Mouse (Mus musculus) stomach, embryonic 15.5 days (tissue): ENCODE data around the gene Khdrbs2. TPM values are rescaled to one million over a fixed set of nuclear protein-coding genes. Genes with fewer than 3 reads are reported as not detected.

ENCODE experiments used
- ATAC-seq: fragments of 200-750 bp; cut with Nextera tagmentation; 2 replicates; pipeline ENCODE4 v1.8.0; 2017; ENCODE audit warnings: low read depth, moderate number of reproducible peaks, moderate TSS enrichment; ENCODE audit not compliant: insufficient read depth, low FRiP score
- H3K27ac ChIP-seq: fragments of 300-500 bp; sonication (generic); 2 replicates; pipeline ENCODE4 v1.5.1; 2015; ENCODE audit warnings: mild to moderate bottlenecking, inconsistent platforms
- H3K27me3 ChIP-seq: fragments of 300-500 bp; sonication (generic); replicated peaks from 2 replicates; pipeline ENCODE4 v1.6.1; 2015; ENCODE audit warnings: inconsistent platforms
- H3K36me3 ChIP-seq: fragments of 300-500 bp; sonication (generic); 2 replicates; pipeline ENCODE4 v1.6.1; 2015; ENCODE audit warnings: inconsistent platforms
- H3K4me1 ChIP-seq: fragments of 300-500 bp; sonication (generic); 2 replicates; pipeline ENCODE4 v1.6.1; 2015; ENCODE audit warnings: inconsistent platforms
- H3K4me2 ChIP-seq: fragments of 300-500 bp; sonication (generic); 2 replicates; pipeline ENCODE4 v1.6.1; 2015; ENCODE audit warnings: mild to moderate bottlenecking, inconsistent platforms
- H3K4me3 ChIP-seq: fragments of 300-500 bp; sonication (generic); replicated peaks from 2 replicates; pipeline ENCODE4 v1.5.1; 2015; ENCODE audit warnings: inconsistent platforms
- H3K9ac ChIP-seq: fragments of 300-500 bp; sonication (generic); 2 replicates; pipeline ENCODE4 v1.6.1; 2015; ENCODE audit warnings: inconsistent platforms
- H3K9me3 ChIP-seq: fragments of 300-500 bp; sonication (generic); 2 replicates; pipeline ENCODE4 v1.6.1; 2016; ENCODE audit warnings: inconsistent platforms
- WGBS: fragments of 180-500 bp; shearing (Covaris S2); methylation state at CpG from one replicate; pipeline ENCODE4 v1.1.7; 2015; 5-methylcytosine and 5-hydroxymethylcytosine counted together
- polyA plus RNA-seq: library from polyadenylated mRNA; unstranded; fragments of >200 nt; fragmentation: Nextera tagmentation; extraction: Ambion mirVana; gene quantifications from 2 replicates; pipeline ENCODE4 v1.2.1, GENCODE M21; 2015

Khdrbs2 gene
- 3.6 and 4.6 TPM in 2 replicates for polyA plus RNA-seq

- Histone ChIP-seq H3K4me3 (peak within 1 kb of the TSS; percentile 50), H3K9ac (peak within 1 kb of the TSS; percentile 10; the same call in 1 of the 2 replicates), H3K4me1 (0 out of 2 replicates have a peak, but pooled peaks cover 4% of the 10 kb centered on the region), H3K27ac (no peak within 1 kb of the TSS), H3K4me2 (peak within 1 kb of the TSS; percentile 92), H3K27me3 (no peaks in the 10 kb centered on the region), H3K36me3 (no peaks in the 10 kb centered on the region), H3K9me3 (no peaks in the 10 kb centered on the region)
- ATAC-seq = peak; percentile 99
- WGBS = under 1% methylated on average over 53 of the region's 53 CpGs
Observed at GRCm38 (mm10) chr1:32172506-32173239, at the start of gene Khdrbs2. Khdrbs2 (plus strand) TSS chr1:32172714.

- Histone ChIP-seq H3K27ac (no peak overlapping the region), H3K9ac (no peak overlapping the region), H3K27me3 (no peaks in the 10 kb centered on the region), H3K4me3 (no peak overlapping the region), H3K4me1 (0 out of 2 replicates have a peak, but pooled peaks cover 4% of the 10 kb centered on the region), H3K9me3 (no peaks in the 10 kb centered on the region), H3K4me2 (no peak overlapping the region), H3K36me3 (no peaks in the 10 kb centered on the region)
- WGBS = 57% methylated on average over 5 of the region's 5 CpGs
- ATAC-seq = no peak
Observed at GRCm38 (mm10) chr1:32174566-32174965, 2.1 kb downstream of the Khdrbs2 start.

GRCm38 (mm10) chr1:32199664-32200260 lies 27.2 kb downstream of the Khdrbs2 start:
- no peak overlapping the region for H3K9ac ChIP-seq
- H3K4me1 ChIP-seq = no peaks in the 10 kb centered on the region
- no peak overlapping the region for H3K4me2 ChIP-seq
- H3K9me3 ChIP-seq = no peaks in the 10 kb centered on the region
- H3K27me3 ChIP-seq = no peaks in the 10 kb centered on the region
- H3K4me3 ChIP-seq = no peak overlapping the region
- 84% methylated on average over 1 of the region's 1 CpGs for WGBS
- H3K27ac ChIP-seq = no peak overlapping the region
- H3K36me3 ChIP-seq = no peaks in the 10 kb centered on the region
- no peak for ATAC-seq

DNA sequence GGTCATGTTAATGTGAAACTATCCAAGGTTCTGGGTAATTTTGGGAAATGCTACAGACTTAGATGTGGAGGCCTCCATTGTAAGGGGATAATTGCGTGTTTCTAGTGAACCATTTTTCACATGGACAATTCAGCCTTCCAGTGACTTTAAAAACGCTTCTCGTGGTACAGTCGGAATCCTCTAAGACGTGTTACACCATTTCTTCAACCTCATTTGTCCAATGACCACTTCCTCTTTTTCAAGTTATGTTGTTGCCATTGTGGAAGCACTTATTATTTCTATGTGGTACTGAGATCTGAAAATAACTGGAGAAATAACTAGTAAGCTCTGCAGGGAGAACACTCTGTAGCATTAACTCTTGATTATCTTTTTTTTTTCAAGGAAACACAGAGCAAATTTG lies 75.9 kb downstream of the Khdrbs2 start:
- Histone ChIP-seq H3K9ac (no peak overlapping the region), H3K27me3 (no peaks in the 10 kb centered on the region), H3K9me3 (no peaks in the 10 kb centered on the region), H3K4me1 (no peaks in the 10 kb centered on the region), H3K4me3 (no peak overlapping the region), H3K4me2 (no peak overlapping the region), H3K27ac (no peak overlapping the region), H3K36me3 (no peaks in the 10 kb centered on the region)
- ATAC-seq = no peak
- 88% methylated on average over 5 of the region's 5 CpGs for WGBS

DNA sequence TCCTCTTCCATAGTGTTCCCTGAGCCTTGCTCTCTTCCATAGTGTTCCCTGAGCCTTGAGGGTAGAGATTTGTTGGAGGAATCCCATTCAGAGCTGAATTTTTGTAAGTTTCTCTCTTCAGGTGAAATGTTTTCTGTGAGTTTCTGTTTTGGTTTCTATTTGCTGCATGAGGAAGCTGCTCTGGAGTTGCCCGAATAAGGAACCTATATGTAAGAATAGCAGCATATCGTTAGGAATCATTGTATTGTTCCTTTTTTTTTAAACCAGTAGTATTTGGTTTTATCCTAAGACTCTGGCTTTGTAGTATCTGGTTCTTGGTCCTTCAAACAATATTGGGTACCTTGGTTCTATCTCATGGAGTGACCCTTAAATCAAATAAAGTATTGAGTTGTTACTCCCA lies 77.1 kb downstream of the Khdrbs2 start:
- no peak overlapping the region for H3K27ac ChIP-seq
- H3K4me1 ChIP-seq = no peaks in the 10 kb centered on the region
- H3K27me3 ChIP-seq = no peaks in the 10 kb centered on the region
- no peak overlapping the region for H3K4me3 ChIP-seq
- no peak overlapping the region for H3K4me2 ChIP-seq
- no peak overlapping the region for H3K9ac ChIP-seq
- no peaks in the 10 kb centered on the region for H3K36me3 ChIP-seq
- WGBS = 88% methylated on average over 2 of the region's 2 CpGs
- ATAC-seq = no peak
- no peaks in the 10 kb centered on the region for H3K9me3 ChIP-seq

GRCm38 (mm10) chr1:32250337-32250736 lies 77.8 kb downstream of the Khdrbs2 start:
- no peaks in the 10 kb centered on the region for H3K27me3 ChIP-seq
- H3K36me3 ChIP-seq = no peaks in the 10 kb centered on the region
- H3K9me3 ChIP-seq = no peaks in the 10 kb centered on the region
- H3K4me1 ChIP-seq = no peaks in the 10 kb centered on the region
- 84% methylated on average over 1 of the region's 1 CpGs for WGBS
- H3K4me3 ChIP-seq = no peak overlapping the region
- ATAC-seq = no peak
- no peak overlapping the region for H3K9ac ChIP-seq
- H3K4me2 ChIP-seq = no peak overlapping the region
- no peak overlapping the region for H3K27ac ChIP-seq

- Histone ChIP-seq H3K4me1 (no peaks in the 10 kb centered on the region), H3K9ac (no peak overlapping the region), H3K27ac (no peak overlapping the region), H3K9me3 (no peaks in the 10 kb centered on the region), H3K4me2 (no peak overlapping the region), H3K27me3 (no peaks in the 10 kb centered on the region), H3K36me3 (no peaks in the 10 kb centered on the region), H3K4me3 (no peak overlapping the region)
- 95% methylated on average over 3 of the region's 3 CpGs for WGBS
- ATAC-seq = no peak
Observed at GRCm38 (mm10) chr1:32258942-32259341, 86.4 kb downstream of the Khdrbs2 start.

DNA sequence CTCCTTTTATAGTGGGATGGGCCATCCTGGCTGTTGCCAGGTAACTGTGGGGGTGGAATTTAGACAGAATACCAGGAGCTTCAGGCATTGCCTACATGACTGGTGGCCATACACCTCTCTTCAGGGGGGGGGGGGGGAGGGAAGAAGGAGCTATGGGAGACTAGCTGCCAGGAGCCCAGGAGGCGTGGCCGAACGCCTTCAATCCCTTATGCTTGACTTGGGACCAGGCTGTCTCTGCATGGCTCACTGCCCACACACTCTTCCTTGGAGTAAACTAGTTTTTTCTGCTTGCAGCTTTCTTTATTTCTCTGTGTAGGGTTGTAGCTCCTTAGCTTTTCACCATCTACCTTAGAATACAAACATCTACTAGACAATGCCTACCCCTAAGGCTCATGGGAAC lies 98.0 kb downstream of the Khdrbs2 start:
- no peaks in the 10 kb centered on the region for H3K9me3 ChIP-seq
- H3K4me2 ChIP-seq = no peak overlapping the region
- no peak for ATAC-seq
- H3K4me3 ChIP-seq = no peak overlapping the region
- H3K27ac ChIP-seq = no peak overlapping the region
- H3K4me1 ChIP-seq = no peaks in the 10 kb centered on the region
- no peaks in the 10 kb centered on the region for H3K27me3 ChIP-seq
- 92% methylated on average over 3 of the region's 3 CpGs for WGBS
- H3K9ac ChIP-seq = no peak overlapping the region
- no peaks in the 10 kb centered on the region for H3K36me3 ChIP-seq

DNA sequence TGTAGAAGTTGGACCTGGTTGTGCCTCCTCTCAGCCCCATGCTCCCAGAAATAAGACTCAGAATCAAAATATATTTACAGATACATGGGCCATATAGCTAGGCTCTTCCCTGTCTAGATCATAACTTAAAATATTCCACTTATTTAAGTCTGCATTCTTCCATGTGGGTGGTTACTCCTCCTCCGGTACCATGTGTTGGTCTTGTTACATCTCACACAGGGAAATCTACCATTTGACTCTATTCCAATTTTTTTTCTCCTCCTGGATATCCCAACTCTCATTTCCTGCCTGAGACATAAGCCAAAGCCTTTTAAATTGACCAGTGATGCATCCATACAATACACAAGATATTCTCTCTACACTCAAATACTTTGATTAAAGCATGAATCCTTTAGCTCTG lies 122.2 kb downstream of the Khdrbs2 start:
- 85% methylated on average over 1 of the region's 1 CpGs for WGBS
- Histone ChIP-seq H3K27me3 (no peaks in the 10 kb centered on the region), H3K36me3 (no peaks in the 10 kb centered on the region)

GRCm38 (mm10) chr1:32301391-32301790 lies 128.9 kb downstream of the Khdrbs2 start:
- WGBS = 48% methylated on average over 5 of the region's 5 CpGs
- Histone ChIP-seq H3K9me3 (no peaks in the 10 kb centered on the region), H3K27ac (no peak overlapping the region), H3K36me3 (no peaks in the 10 kb centered on the region), H3K4me3 (no peak overlapping the region), H3K4me1 (no peaks in the 10 kb centered on the region), H3K4me2 (no peak overlapping the region), H3K9ac (no peak overlapping the region), H3K27me3 (no peaks in the 10 kb centered on the region)
- no peak for ATAC-seq

More for the DNA sequence above, 122.2 kb downstream of the Khdrbs2 start:
- Histone ChIP-seq H3K9me3 (no peaks in the 10 kb centered on the region), H3K4me3 (no peak overlapping the region), H3K4me1 (no peaks in the 10 kb centered on the region), H3K4me2 (no peak overlapping the region), H3K27ac (no peak overlapping the region), H3K9ac (no peak overlapping the region)
- no peak for ATAC-seq

DNA sequence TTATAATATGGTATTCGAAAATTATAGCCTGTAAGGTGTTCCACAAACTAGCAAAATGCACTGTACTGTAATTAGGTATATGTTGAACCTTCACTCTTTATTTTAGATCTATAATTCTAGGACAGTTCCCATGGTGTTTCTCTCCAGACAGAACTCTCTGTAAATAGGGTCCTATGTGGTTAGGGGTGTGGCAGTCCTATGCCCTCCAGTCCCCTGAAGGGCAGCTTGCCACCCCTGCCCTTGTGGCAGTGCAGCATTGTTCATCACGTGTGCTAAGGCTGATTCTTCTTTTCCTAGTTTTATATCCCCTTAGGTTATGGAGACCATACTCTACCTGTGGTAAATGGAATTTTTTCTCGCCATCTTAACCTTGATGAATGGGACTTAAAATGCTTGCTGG lies 136.6 kb downstream of the Khdrbs2 start:
- Histone ChIP-seq H3K4me1 (no peaks in the 10 kb centered on the region), H3K36me3 (no peaks in the 10 kb centered on the region), H3K9me3 (no peaks in the 10 kb centered on the region), H3K27me3 (no peaks in the 10 kb centered on the region), H3K4me3 (no peak overlapping the region), H3K27ac (no peak overlapping the region), H3K9ac (no peak overlapping the region), H3K4me2 (no peak overlapping the region)
- ATAC-seq = no peak
- WGBS = 61% methylated on average over 3 of the region's 3 CpGs

GRCm38 (mm10) chr1:32309637-32310036 lies 137.1 kb downstream of the Khdrbs2 start:
- Histone ChIP-seq H3K9ac (no peak overlapping the region), H3K4me1 (no peaks in the 10 kb centered on the region), H3K4me2 (no peak overlapping the region), H3K27ac (no peak overlapping the region), H3K9me3 (no peaks in the 10 kb centered on the region), H3K36me3 (no peaks in the 10 kb centered on the region), H3K4me3 (no peak overlapping the region), H3K27me3 (no peaks in the 10 kb centered on the region)
- no peak for ATAC-seq
